Mouse (Mus musculus): ENCODE data around the gene Sned1. TPM values are rescaled to one million over a fixed set of nuclear protein-coding genes. Genes with fewer than 3 reads are reported as not detected.

The Sned1 gene
- polyA plus RNA-seq, 1 experiment from 2014 or later, result 5.1 TPM

DNA sequence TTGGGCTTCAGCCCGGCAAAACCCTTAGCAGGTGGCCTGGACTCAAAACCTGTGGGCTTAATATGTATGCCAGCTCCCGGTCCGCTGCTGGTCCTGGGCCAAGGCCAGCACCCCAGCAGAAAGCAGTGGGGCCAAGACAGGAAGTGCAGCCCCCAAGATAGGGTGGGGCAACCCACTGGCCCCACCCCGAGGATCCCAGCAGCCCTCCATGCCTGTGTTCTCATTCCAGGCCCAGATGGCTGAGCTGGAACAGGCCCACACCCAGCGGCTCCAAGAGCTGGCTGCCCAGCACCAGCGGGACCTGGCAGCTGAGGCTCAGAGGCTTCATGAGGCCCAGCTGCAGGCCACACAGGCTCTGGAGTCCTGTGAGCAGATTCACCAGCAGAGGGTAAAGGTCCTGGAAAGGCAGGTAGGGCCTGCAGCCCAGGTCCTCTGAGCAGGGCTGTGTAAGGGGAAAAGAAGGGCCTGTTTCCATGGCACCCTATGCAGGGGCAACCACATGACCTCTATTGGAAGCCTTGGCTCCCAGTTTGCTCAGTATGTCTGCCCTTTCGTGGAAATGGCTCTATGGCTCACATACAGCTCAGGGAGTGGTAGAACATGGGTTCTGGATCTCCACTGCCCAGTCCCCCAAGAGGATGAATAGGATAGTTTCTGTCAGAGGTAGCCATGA is 8.2 kb upstream of the Sned1 start:
- WGBS, result 69% methylated on average over 7 of the region's 7 CpGs
- Histone ChIP-seq H3K36me3 (ENCODE audit: insufficient read depth, low read length) (no peaks in the 10 kb centered on the region), H3K27ac (no peak overlapping the region), H3K4me3 (replicated peaks; ENCODE audit: low read depth, low read length) (no peak overlapping the region), H3K4me2 (ENCODE audit: low read length) (no peak overlapping the region), H3K27me3 (ENCODE audit: insufficient read depth, low read length) (no peaks in the 10 kb centered on the region), H3K4me1 (replicated peaks; ENCODE audit: insufficient read depth, low read length) (peaks cover 19% of the 10 kb centered on the region), H3K9ac (ENCODE audit: low read depth, low read length) (no peak overlapping the region), H3K9me3 (replicated peaks; ENCODE audit: low read length) (no peaks in the 10 kb centered on the region)
- DNase-seq (ENCODE audit: low spot score) (no peak), ATAC-seq (replicated peaks; ENCODE audit: low FRiP score, low read depth) (no peak)
- TF ChIP-seq CTCF (IDR thresholded peaks at IDR 0.05; ENCODE audit: low read depth), result no peak

DNA sequence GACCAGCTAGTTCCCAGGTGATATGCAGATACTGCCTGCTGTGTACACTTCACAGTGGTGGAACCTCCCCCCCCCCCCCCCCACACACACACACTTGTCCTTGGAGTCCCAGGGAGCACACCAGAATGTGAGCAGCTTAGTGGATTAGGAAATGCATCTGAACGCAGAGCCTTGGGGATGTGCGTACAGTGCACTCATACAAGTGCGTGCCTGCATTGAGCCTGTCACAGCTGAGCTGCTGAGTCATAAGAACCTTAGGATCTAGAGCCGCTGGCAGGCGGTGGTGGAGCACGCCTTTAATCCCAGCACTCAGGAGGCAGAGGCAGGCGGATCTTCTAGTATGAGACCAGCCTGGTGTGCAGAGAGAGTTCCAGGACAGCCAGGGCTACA is 7.7 kb upstream of the Sned1 start:
- Histone ChIP-seq H3K4me2 (ENCODE audit: low read length) (no peak overlapping the region), H3K4me1 (replicated peaks; ENCODE audit: insufficient read depth, low read length) (peaks cover 19% of the 10 kb centered on the region), H3K27me3 (ENCODE audit: insufficient read depth, low read length) (no peaks in the 10 kb centered on the region), H3K9ac (ENCODE audit: low read depth, low read length) (no peak overlapping the region), H3K9me3 (replicated peaks; ENCODE audit: low read length) (no peaks in the 10 kb centered on the region), H3K36me3 (ENCODE audit: insufficient read depth, low read length) (no peaks in the 10 kb centered on the region), H3K4me3 (replicated peaks; ENCODE audit: low read depth, low read length) (no peak overlapping the region), H3K27ac (no peak overlapping the region)
- TF ChIP-seq CTCF (IDR thresholded peaks at IDR 0.05; ENCODE audit: low read depth), result no peak
- ATAC-seq (replicated peaks; ENCODE audit: low FRiP score, low read depth) (no peak), DNase-seq (ENCODE audit: low spot score) (no peak)
- WGBS, result 93% methylated on average over 7 of the region's 7 CpGs

DNA sequence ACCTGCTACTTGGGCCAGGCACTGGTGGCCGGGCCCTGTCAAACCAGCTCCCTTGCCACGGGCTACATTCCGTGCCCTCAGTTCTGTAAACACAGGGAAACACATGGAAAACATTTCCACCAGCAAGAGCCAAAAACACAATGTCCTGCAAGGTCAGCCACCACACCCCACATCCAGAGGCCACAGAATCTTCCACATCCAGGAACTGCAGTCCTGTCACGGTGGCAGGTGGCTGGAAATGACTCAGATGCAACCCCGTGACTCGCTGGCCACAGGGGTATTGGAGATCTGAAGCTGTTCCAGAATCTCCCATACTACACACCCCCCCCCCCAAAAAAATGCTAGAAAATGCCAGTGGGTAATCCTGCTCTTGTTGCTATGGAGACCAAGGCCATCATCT is 6.4 kb upstream of the Sned1 start:
- H3K4me1 ChIP-seq (replicated peaks; ENCODE audit: insufficient read depth, low read length), result peaks cover 19% of the 10 kb centered on the region
- no peak overlapping the region for H3K9ac ChIP-seq (ENCODE audit: low read depth, low read length)
- no peaks in the 10 kb centered on the region for H3K27me3 ChIP-seq (ENCODE audit: insufficient read depth, low read length)
- ATAC-seq (replicated peaks; ENCODE audit: low FRiP score, low read depth), result no peak
- no peak overlapping the region for H3K4me2 ChIP-seq (ENCODE audit: low read length)
- WGBS, result 90% methylated on average over 6 of the region's 6 CpGs
- DNase-seq (ENCODE audit: low spot score), result no peak
- no peak overlapping the region for H3K4me3 ChIP-seq (replicated peaks; ENCODE audit: low read depth, low read length)
- H3K36me3 ChIP-seq (ENCODE audit: insufficient read depth, low read length), result no peaks in the 10 kb centered on the region
- H3K27ac ChIP-seq, result no peak overlapping the region
- no peaks in the 10 kb centered on the region for H3K9me3 ChIP-seq (replicated peaks; ENCODE audit: low read length)
- TF ChIP-seq CTCF (IDR thresholded peaks at IDR 0.05; ENCODE audit: low read depth), result no peak

DNA sequence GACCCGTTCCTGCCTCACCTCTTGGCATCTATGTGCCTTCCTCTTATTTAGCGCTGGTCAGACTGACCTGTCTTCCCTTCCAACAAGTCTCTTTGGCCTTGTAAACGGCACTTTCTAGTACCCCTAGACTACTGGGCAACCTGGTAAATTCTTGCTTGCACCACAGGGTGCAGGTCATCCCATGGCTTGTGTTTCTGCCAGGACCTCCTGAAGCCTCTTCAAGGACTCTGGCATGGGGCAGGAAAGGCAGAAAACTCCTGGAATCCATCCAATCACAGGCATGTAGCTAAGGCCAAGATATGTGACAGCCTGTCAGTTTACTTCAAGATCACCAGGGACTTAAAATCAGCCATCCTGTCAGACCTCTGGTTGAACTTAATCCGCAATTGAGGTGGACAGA is 6.0 kb upstream of the Sned1 start:
- peaks cover 19% of the 10 kb centered on the region for H3K4me1 ChIP-seq (replicated peaks; ENCODE audit: insufficient read depth, low read length)
- H3K4me3 ChIP-seq (replicated peaks; ENCODE audit: low read depth, low read length), result no peak overlapping the region
- no peak overlapping the region for H3K27ac ChIP-seq
- H3K4me2 ChIP-seq (ENCODE audit: low read length), result no peak overlapping the region
- no peak for DNase-seq (ENCODE audit: low spot score)
- 83% methylated on average over 4 of the region's 4 CpGs for WGBS
- ATAC-seq (replicated peaks; ENCODE audit: low FRiP score, low read depth), result no peak
- H3K36me3 ChIP-seq (ENCODE audit: insufficient read depth, low read length), result no peaks in the 10 kb centered on the region
- H3K27me3 ChIP-seq (ENCODE audit: insufficient read depth, low read length), result no peaks in the 10 kb centered on the region
- no peaks in the 10 kb centered on the region for H3K9me3 ChIP-seq (replicated peaks; ENCODE audit: low read length)
- H3K9ac ChIP-seq (ENCODE audit: low read depth, low read length), result no peak overlapping the region
- TF ChIP-seq CTCF (IDR thresholded peaks at IDR 0.05; ENCODE audit: low read depth), result no peak

DNA sequence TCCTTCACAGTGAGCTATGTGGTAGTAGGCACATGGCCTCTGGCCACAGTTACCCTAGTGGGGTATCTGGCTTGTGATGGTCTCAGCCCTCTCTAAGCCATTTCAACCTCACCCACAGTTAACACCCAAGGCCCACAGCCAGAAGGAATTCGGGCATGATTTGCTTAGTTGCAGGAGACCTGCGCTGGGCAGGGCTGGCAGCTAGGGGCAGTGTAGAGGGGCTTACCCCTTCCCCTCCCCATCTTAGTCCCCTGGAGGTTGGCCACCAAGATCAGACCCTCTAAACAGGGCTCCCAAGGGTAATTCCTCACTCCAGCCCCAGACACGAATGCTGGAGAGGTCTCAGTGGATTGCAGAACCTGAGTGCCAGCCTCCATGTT is 894 bp downstream of the Sned1 start:
- TF ChIP-seq CTCF (IDR thresholded peaks at IDR 0.05; ENCODE audit: low read depth), result peak; percentile 66
- H3K4me3 ChIP-seq (replicated peaks; ENCODE audit: low read depth, low read length), result peak overlapping the region; percentile 63
- peak overlapping the region; percentile 99 for H3K4me2 ChIP-seq (ENCODE audit: low read length)
- H3K27me3 ChIP-seq (ENCODE audit: insufficient read depth, low read length), result no peaks in the 10 kb centered on the region
- peak overlapping the region; percentile 54; the same call in 1 of the 2 replicates for H3K27ac ChIP-seq
- no peaks in the 10 kb centered on the region for H3K36me3 ChIP-seq (ENCODE audit: insufficient read depth, low read length)
- ATAC-seq (replicated peaks; ENCODE audit: low FRiP score, low read depth) (peak; percentile 33; the same call in 1 of the 2 replicates), DNase-seq (ENCODE audit: low spot score) (peak; percentile 51)
- no peaks in the 10 kb centered on the region for H3K9me3 ChIP-seq (replicated peaks; ENCODE audit: low read length)
- peaks cover 16% of the 10 kb centered on the region for H3K4me1 ChIP-seq (replicated peaks; ENCODE audit: insufficient read depth, low read length)
- WGBS, result 16% methylated on average over 3 of the region's 3 CpGs
- H3K9ac ChIP-seq (ENCODE audit: low read depth, low read length), result peak overlapping the region; percentile 67

DNA sequence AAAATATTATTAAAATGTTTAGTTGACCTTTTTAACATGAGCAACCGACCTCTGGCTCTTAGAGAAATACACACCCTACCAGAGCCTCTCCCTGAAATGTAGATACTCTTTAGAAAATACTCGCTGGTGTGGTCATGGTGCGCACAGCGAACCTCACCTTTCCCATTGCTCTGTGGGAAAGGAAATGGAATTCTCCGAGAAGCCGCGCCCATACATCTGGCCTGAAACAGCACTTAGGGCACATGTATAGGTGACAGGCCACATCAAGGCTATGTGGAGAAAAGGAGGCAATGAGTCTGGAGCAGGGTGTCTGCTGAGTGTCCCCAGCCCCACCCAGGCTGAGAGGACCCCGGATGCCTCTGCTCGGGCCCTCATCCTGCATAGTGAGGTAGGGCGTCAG is 2.0 kb downstream of the Sned1 start:
- no peak for ATAC-seq (replicated peaks; ENCODE audit: low FRiP score, low read depth)
- Histone ChIP-seq H3K36me3 (ENCODE audit: insufficient read depth, low read length) (no peaks in the 10 kb centered on the region), H3K27me3 (ENCODE audit: insufficient read depth, low read length) (no peaks in the 10 kb centered on the region), H3K4me1 (replicated peaks; ENCODE audit: insufficient read depth, low read length) (peaks cover 16% of the 10 kb centered on the region), H3K27ac (no peak overlapping the region), H3K9me3 (replicated peaks; ENCODE audit: low read length) (no peaks in the 10 kb centered on the region), H3K9ac (ENCODE audit: low read depth, low read length) (no peak overlapping the region), H3K4me2 (ENCODE audit: low read length) (no peak overlapping the region), H3K4me3 (replicated peaks; ENCODE audit: low read depth, low read length) (no peak overlapping the region)
- whole genome bisulfite sequencing, result 88% methylated on average over 10 of the region's 10 CpGs
- DNase-seq (ENCODE audit: low spot score), result no peak
- no peak for TF ChIP-seq CTCF (IDR thresholded peaks at IDR 0.05; ENCODE audit: low read depth)

DNA sequence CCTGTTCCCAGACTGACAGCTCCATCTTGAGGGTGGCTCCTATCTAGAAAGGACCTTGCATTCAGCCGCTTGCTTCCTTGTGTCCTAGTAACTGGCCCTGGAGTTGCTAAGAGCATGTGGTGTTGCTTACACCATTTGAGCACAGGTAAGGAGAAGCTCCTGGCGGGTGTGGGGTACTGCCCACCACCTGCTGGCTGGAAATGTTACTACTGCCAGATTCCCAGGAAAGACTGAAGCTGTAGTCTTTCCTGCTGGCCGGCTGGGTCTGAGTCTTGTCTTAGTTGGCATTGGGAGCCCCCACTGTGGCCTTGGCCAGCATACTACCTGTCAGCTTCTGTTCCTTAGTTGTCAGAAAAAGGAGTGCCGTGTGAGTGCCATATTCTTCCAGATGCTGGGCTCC is 2.6 kb downstream of the Sned1 start:
- Histone ChIP-seq H3K9me3 (replicated peaks; ENCODE audit: low read length) (no peaks in the 10 kb centered on the region), H3K36me3 (ENCODE audit: insufficient read depth, low read length) (no peaks in the 10 kb centered on the region), H3K4me1 (replicated peaks; ENCODE audit: insufficient read depth, low read length) (peaks cover 16% of the 10 kb centered on the region), H3K9ac (ENCODE audit: low read depth, low read length) (no peak overlapping the region), H3K4me3 (replicated peaks; ENCODE audit: low read depth, low read length) (no peak overlapping the region), H3K27ac (no peak overlapping the region), H3K4me2 (ENCODE audit: low read length) (no peak overlapping the region), H3K27me3 (ENCODE audit: insufficient read depth, low read length) (no peaks in the 10 kb centered on the region)
- no peak for ATAC-seq (replicated peaks; ENCODE audit: low FRiP score, low read depth)
- DNase-seq (ENCODE audit: low spot score), result no peak
- peak; percentile 73 for TF ChIP-seq CTCF (IDR thresholded peaks at IDR 0.05; ENCODE audit: low read depth)
- WGBS, result 48% methylated on average over 4 of the region's 4 CpGs

Data from kidney, postnatal 0 days (tissue).